Mouse (Mus musculus) neural tube, embryonic 14.5 days (tissue): ENCODE results near the gene Myo5a. TPM values are rescaled to one million over a fixed set of nuclear protein-coding genes. Genes with fewer than 3 reads are reported as not detected.

ENCODE experiments used
- ATAC-seq: fragments of 200-750 bp; cut with Nextera tagmentation; 2 replicates; pipeline ENCODE4 v1.8.0; 2017; ENCODE audit warnings: low read depth, mild to moderate bottlenecking, moderate TSS enrichment, moderate library complexity
- H3K27ac ChIP-seq: fragments of 300-500 bp; sonication (generic); 2 replicates; pipeline ENCODE4 v1.5.1; 2014; ENCODE audit warnings: low read depth, mild to moderate bottlenecking, control low read depth, low read length, moderate library complexity, mixed read lengths
- H3K27me3 ChIP-seq: fragments of 300-500 bp; sonication (generic); 2 replicates; pipeline ENCODE4 v1.6.1; 2014; ENCODE audit warnings: low read length; ENCODE audit not compliant: control insufficient read depth, insufficient read depth
- H3K36me3 ChIP-seq: fragments of 300-500 bp; sonication (generic); 2 replicates; pipeline ENCODE4 v1.6.1; 2014; ENCODE audit warnings: low read length, mixed read lengths; ENCODE audit not compliant: control insufficient read depth, insufficient read depth
- H3K4me1 ChIP-seq: fragments of 300-500 bp; sonication (generic); 2 replicates; pipeline ENCODE4 v1.6.1; 2014; ENCODE audit warnings: low read length; ENCODE audit not compliant: control insufficient read depth, insufficient read depth
- H3K4me2 ChIP-seq: fragments of 300-500 bp; sonication (generic); 2 replicates; pipeline ENCODE4 v1.6.1; 2014; ENCODE audit warnings: mild to moderate bottlenecking, low read depth, low read length, control low read depth
- H3K4me3 ChIP-seq: fragments of 300-500 bp; sonication (generic); 2 replicates; pipeline ENCODE4 v1.5.1; 2014; ENCODE audit warnings: low read depth, low read length, control low read depth, mixed read lengths
- H3K9ac ChIP-seq: fragments of 300-500 bp; sonication (generic); replicated peaks from 2 replicates; pipeline ENCODE4 v1.6.1; 2014; ENCODE audit warnings: low read depth, mild to moderate bottlenecking, control low read depth, low read length, mixed read lengths
- H3K9me3 ChIP-seq: fragments of 300-500 bp; sonication (generic); 2 replicates; pipeline ENCODE4 v1.6.1; 2016; ENCODE audit warnings: low read length; ENCODE audit not compliant: control insufficient read depth
- WGBS: fragments of 180-500 bp; shearing (Covaris S2); extraction: QIAGEN DNeasy Blood & Tissue Kit; methylation state at CpG from one replicate; pipeline ENCODE4 v1.1.7; 2014; 5-methylcytosine and 5-hydroxymethylcytosine counted together
- polyA plus RNA-seq: library from polyadenylated mRNA; unstranded; fragments of >200 nt; fragmentation: Nextera tagmentation; extraction: Ambion mirVana; gene quantifications from 2 replicates; pipeline ENCODE4 v1.2.1, GENCODE M21; 2014

The Myo5a gene
- 56.6 and 60.0 TPM in 2 replicates for polyA plus RNA-seq

DNA sequence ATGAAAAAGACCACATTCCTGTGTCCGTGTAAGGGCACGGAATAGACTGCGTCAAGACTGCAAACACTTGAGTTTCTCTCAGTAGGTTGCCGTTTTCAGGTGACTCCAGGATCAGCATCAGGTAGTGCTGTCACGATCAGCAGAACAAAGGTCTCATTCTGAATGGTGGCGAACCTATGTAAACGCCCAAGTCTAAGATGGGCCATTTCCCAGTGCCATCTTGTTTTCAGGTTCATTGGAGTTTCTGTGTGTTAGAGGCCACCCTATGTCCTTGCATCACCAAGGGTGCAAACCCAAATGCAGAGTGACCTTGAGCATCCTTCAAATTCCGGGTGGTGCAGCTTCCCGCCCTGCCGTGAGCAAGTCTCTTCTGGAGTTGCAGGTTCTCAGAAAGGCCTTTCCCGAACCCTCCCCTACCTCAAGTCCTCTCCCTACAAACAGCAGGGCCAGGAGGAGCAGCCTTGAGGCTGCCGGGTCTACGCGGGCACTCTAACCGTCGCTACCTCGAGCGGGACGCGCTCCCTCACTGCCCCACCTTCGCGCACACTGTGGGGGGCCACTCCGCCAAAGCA is at the start of gene Myo5a:
TSS of gene Myo5a (plus strand) at position 559 of the 572 bp plus-strand sequence.
- Histone ChIP-seq H3K27ac (peak within 1 kb of the TSS; percentile 97), H3K36me3 (no peaks in the 10 kb centered on the region), H3K9ac (peak within 1 kb of the TSS; percentile 96), H3K27me3 (no peaks in the 10 kb centered on the region), H3K4me2 (peak within 1 kb of the TSS; percentile 70), H3K9me3 (no peaks in the 10 kb centered on the region), H3K4me3 (peak within 1 kb of the TSS; percentile 89), H3K4me1 (peaks cover 13% of the 10 kb centered on the region; the same call in 1 of the 2 replicates)
- 21% methylated on average over 23 of the region's 23 CpGs for WGBS
- ATAC-seq: no peak; the same call in 1 of the 2 replicates

DNA sequence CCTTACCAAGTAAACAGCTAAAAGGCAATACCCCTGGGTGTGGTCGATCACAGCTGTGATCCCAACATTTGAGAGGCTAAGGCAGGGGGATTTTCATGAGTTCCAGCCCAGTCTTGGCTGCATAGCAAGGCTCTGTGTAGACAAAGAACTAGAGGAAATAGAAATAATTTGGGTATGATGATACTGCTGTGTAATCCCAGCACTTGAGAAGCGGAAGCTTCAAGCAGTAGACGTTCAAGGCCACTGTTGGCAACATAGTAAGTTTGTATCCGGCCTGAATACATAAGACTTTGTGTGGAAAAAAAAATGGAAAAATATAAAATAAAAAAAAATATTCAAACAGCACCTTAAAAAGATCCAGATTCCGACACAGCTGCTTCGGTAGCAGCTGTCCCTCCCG is 48.3 kb upstream of the Myo5a start:
- no peaks in the 10 kb centered on the region for H3K27me3 ChIP-seq
- no peak overlapping the region for H3K9ac ChIP-seq
- H3K4me3 ChIP-seq: no peak overlapping the region
- H3K4me2 ChIP-seq: no peak overlapping the region
- 96% methylated on average over 7 of the region's 7 CpGs for whole genome bisulfite sequencing
- H3K4me1 ChIP-seq: no peaks in the 10 kb centered on the region
- peaks cover 26% of the 10 kb centered on the region for H3K36me3 ChIP-seq
- no peak overlapping the region for H3K27ac ChIP-seq
- no peaks in the 10 kb centered on the region for H3K9me3 ChIP-seq
- no peak for ATAC-seq

DNA sequence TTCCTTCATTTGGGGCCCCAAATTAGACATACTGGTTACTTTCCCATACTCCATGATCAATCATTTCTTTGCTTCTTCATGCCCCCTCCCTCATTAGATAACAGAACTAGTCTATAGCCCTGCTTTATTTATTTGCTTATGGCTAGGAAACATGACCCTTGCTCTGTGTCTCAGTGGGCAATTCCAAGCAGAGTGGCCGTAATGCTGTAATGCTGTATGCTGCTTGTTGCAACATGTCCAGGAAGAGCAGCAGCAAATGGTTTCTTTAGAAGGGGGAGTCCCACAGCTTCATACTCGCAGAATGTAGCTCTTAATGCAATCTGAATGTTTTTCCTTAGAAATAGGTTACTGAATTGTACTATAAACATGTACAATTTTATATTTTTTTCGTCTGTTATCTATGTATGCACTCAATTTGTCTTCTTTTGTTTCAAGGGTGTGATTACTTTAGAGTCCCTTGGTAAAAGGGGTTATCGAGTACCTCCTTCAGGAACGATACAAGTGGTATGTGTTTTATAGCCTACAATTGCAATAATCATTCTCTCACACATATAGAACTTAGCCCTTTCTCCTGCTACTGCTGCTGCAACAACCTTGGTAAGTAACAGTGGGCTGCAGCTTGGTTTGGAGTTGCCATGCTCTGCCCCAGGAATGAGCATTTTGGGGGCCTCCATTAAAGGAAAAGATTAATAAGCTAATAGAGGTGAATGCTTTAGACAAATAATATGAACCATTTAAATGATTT is 47.5 kb upstream of the Myo5a start:
- H3K27me3 ChIP-seq: no peaks in the 10 kb centered on the region
- H3K9ac ChIP-seq: no peak overlapping the region
- no peak overlapping the region for H3K4me2 ChIP-seq
- 59% methylated on average over 5 of the region's 5 CpGs for WGBS
- H3K36me3 ChIP-seq: peaks cover 29% of the 10 kb centered on the region
- H3K27ac ChIP-seq: no peak overlapping the region
- no peak for ATAC-seq
- H3K9me3 ChIP-seq: no peaks in the 10 kb centered on the region
- no peak overlapping the region for H3K4me3 ChIP-seq
- H3K4me1 ChIP-seq: no peaks in the 10 kb centered on the region

DNA sequence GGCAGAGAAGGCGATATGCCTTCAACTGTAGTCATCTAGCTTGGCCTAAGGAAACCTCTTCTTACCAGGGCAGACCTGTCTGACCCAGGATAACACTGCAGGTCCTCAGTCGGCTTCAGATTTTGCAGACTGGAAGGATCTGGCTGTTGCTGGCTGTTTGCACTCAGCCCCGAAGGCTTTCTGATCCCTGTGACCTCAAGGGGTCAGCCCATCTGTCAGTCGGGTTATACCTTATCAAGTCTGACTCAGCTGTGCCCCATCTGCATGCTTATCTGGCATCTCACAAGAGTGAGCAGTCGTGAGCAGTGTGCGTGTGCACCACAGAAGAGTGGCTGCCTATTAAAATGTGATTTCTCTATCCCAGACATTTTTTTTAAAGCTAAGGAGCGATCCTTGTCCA is 46.7 kb upstream of the Myo5a start:
- 65% methylated on average over 7 of the region's 7 CpGs for WGBS
- Histone ChIP-seq H3K4me2 (no peak overlapping the region), H3K9ac (no peak overlapping the region), H3K36me3 (peaks cover 25% of the 10 kb centered on the region), H3K27ac (no peak overlapping the region), H3K27me3 (no peaks in the 10 kb centered on the region), H3K4me3 (no peak overlapping the region), H3K9me3 (no peaks in the 10 kb centered on the region), H3K4me1 (no peaks in the 10 kb centered on the region)
- no peak for ATAC-seq

DNA sequence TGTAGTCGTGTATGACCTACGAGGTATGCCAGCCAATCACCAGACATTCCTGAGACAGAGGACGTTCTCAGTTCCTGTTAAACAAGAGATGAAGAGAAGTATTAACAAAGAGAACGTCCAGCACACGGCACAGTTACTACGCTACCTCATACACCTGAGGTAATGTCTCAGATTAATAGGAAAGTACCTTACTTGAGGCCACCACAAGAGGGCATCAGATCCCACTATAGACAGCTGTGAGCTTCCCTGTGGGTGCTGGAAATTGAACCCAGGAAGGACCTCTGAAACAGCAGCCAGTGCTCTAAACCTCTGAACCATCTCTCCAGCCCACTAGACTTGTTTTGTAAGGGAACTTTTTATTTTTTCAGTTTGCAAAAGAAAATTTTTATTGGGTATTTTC is 45.1 kb upstream of the Myo5a start:
- peaks cover 9% of the 10 kb centered on the region; the same call in 1 of the 2 replicates for H3K36me3 ChIP-seq
- WGBS: 65% methylated on average over 6 of the region's 6 CpGs
- ATAC-seq: no peak

DNA sequence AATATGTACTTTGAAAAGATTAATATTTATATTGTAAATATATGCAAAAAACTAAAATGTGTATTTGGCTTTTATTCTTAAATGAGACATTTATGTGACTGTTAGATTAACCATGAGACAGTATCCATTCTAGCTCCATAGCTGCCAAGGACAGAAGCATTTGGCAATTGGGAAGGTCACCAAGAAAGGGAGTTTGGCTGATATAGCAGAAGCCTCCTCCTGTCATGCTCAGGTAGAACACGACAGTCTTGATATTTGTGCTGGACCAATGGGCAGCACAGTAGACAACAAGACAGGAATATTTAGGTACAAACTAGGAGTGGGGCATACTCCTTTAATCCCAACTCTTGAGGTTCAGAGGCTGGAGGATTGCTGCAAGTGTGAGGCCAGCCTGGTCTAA is 38.4 kb upstream of the Myo5a start:
- Histone ChIP-seq H3K4me3 (no peak overlapping the region), H3K27ac (no peak overlapping the region), H3K36me3 (0 out of 2 replicates have a peak, but pooled peaks cover 3% of the 10 kb centered on the region), H3K27me3 (no peaks in the 10 kb centered on the region), H3K4me2 (no peak overlapping the region), H3K9me3 (no peaks in the 10 kb centered on the region), H3K4me1 (no peaks in the 10 kb centered on the region), H3K9ac (no peak overlapping the region)
- no peak for ATAC-seq
- 93% methylated on average over 1 of the region's 1 CpGs for WGBS

More for the DNA sequence above, 45.1 kb upstream of the Myo5a start:
- Histone ChIP-seq H3K9me3 (no peaks in the 10 kb centered on the region), H3K4me2 (no peak overlapping the region), H3K27me3 (no peaks in the 10 kb centered on the region), H3K27ac (no peak overlapping the region), H3K4me3 (no peak overlapping the region), H3K9ac (no peak overlapping the region), H3K4me1 (no peaks in the 10 kb centered on the region)

DNA sequence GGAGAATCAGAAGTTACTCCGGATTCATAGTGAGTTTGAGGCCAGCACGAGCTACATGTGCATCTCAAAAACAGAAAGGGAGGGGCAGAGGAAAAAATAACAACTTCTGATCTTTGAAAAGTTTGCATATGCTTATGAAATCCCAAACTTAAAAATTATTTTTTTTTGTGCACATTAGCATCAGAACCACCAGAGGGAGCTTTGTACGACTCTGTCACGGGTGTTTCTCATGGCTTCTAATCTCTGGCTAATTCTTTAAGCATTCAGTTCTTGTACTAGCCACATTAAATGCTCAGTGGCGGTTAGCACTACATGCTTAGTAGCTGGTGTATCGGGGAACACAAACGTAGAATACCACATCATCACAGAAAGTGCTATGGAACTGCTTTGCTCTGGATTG is 37.7 kb upstream of the Myo5a start:
- 59% methylated on average over 7 of the region's 7 CpGs for WGBS
- Histone ChIP-seq H3K4me2 (no peak overlapping the region), H3K9ac (no peak overlapping the region), H3K27ac (no peak overlapping the region), H3K9me3 (no peaks in the 10 kb centered on the region), H3K36me3 (no peaks in the 10 kb centered on the region), H3K27me3 (no peaks in the 10 kb centered on the region), H3K4me1 (no peaks in the 10 kb centered on the region), H3K4me3 (no peak overlapping the region)
- no peak for ATAC-seq

DNA sequence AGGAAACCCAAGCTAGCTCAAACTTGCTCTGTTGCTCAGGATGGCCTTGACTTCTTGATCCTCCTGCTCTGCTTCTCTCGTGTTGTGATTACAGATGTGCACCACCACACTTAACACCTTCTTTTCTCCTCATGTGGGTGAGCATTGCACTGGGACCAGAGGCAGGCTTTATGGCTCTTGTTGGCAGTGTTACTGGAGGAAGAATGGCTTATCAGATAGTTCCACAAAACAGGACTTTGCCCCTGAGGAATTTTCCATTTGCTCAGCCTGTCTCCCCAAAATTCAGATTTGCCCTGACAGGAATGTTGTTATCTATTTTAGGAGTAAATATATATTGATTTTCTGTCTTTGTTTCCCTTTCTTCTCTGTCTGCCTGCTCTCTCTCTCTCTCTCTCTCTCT is 36.1 kb upstream of the Myo5a start:
- WGBS: 59% methylated on average over 1 of the region's 1 CpGs
- no peaks in the 10 kb centered on the region for H3K27me3 ChIP-seq
- H3K4me1 ChIP-seq: peaks cover 11% of the 10 kb centered on the region
- no peaks in the 10 kb centered on the region for H3K9me3 ChIP-seq
- no peaks in the 10 kb centered on the region for H3K36me3 ChIP-seq
- no peak overlapping the region for H3K9ac ChIP-seq
- H3K27ac ChIP-seq: no peak overlapping the region
- H3K4me2 ChIP-seq: no peak overlapping the region
- H3K4me3 ChIP-seq: no peak overlapping the region
- ATAC-seq: no peak

DNA sequence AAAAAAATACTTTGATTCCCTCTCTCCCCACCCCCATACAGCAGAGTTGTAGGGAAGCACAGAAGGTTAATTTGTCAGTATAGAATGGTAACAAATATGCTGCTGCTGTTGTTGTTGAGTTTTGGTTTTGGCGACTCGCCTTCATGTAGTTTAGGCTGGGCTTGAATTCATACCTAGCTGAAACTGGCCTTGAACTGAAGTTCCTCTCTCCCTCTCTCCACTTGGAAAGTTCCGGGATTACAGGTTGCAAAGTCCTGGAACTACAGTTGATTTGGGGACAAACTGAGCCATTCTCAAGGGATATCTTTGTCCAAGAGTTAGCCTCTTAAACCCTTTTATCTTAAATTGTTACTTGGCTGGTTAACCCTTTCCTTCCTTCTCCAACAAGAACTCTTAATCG is 34.9 kb upstream of the Myo5a start:
- Histone ChIP-seq H3K4me3 (no peak overlapping the region), H3K27ac (no peak overlapping the region), H3K9me3 (no peaks in the 10 kb centered on the region), H3K4me2 (no peak overlapping the region), H3K36me3 (no peaks in the 10 kb centered on the region), H3K27me3 (no peaks in the 10 kb centered on the region), H3K4me1 (peaks cover 11% of the 10 kb centered on the region), H3K9ac (no peak overlapping the region)
- WGBS: 86% methylated on average over 4 of the region's 4 CpGs
- no peak for ATAC-seq
